Mouse (Mus musculus): ENCODE results near the gene Slc5a11.

The Slc5a11 gene

DNA sequence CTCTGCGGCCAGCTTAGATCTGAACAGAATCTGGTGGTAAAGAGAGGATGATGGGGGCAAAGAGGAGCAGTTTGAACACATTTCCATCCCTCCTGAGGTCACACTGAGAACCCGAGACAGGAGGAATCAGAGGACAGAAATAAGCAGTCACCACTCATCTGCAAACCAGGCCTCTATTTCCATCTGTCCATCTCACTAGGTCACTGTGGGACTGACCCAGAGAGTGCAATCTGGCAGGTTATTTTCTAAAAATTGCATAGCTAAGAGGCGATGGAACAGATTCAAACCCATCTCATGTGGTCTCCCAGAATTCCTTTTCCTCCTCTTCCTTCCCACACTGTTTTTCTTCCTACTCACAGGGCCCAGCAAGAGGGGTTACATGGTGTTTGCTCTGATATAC lies 73.3 kb downstream of the Slc5a11 start:
- DNase-seq = no peak

DNA sequence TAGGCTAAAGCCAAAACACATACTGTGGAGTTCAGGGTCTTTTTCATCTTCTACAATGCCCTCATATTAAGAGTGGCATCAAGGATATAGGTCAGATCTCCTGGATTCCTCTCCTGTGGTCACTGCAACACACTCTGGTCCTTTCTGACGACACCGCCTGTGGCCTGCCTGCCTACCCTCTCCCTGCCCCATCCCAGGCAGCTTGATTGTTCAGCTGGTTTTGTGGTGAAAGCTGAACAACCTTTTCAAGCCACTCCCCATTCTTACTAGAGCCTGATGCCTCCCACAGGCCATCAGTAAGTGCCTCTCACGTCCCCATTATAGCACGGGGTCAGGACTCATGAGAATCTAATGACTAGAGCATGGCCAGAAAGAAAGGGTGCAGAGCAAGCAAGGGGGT lies 74.6 kb downstream of the Slc5a11 start:
- no peak for DNase-seq

DNA sequence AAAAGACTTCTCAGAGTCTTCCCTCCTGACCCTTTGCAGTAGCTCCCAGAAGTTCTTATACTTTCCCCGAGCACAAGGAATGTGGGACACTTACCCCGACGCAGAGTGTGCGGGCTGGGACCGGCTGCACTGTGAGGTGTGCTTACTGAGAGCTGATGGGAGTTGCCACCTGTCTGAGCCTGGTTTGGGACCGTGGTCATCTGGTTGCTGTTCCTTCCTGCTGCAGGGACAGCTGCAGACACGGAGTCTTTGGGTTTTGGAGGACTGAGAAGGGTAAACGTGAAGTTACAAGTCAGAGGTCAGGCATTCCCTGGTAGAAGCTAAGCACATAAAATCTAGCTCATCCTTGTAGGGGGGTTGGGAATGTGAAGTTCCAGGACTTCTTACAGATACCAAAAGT lies 77.4 kb downstream of the Slc5a11 start:
- no peak for DNase-seq

DNA sequence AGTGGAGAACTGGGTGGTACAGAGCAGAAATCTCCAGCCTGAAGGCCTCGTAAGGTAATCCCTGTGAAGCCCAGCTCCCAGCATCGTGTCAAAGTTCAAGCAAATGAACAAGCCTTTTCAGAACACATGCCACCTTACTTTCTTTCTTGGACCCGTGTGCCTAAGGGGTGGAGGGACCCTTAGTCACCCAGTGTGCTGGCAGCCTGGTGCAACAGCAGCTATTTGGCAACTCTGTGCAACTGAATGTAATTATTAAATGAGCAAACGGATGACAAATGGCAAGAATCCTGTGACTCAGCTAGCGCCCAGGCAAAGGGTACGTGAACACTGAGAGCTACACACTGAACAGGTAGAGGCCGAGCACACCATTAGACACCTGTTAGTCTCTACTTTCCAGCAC lies 79.3 kb downstream of the Slc5a11 start:
- DNase-seq = no peak

DNA sequence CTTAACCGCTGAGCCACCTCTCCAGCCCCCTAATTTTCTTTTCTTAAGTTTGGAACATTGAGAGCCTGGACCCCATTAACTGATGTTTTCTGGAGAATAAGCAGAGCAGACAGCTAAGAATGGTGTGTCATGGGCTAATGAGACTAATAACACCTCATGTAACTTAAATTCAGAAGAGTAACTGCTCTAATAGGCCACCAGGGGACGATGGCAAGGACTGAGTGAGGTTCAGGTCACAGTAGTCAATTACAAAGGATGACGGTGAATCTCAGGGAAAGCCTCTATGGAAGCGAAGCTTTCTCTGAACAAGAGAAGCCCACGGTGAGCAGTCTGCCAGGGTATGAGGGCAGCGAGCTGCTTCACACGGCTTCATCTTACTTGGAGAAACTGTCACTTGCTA lies 80.8 kb downstream of the Slc5a11 start:
- no peak for DNase-seq

DNA sequence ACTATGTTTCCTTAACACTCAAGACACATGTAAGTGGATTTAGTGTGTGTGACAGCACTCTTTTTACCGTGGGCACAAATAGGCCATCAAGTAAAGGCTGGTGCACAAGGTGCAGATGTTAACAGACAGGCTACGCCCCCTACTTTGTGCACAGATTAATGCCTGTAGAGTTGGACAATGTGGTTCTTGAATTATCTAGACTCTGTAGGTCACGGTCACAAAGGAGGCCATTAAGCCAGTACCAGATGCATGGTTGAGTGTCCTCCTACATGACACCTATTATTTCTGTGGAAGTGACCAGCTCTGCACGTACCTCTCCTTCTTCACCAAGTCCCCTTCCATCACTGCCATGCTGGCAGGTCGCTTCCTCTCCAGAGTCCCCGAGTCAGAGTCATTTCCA lies 81.5 kb downstream of the Slc5a11 start:
- no peak for DNase-seq

DNA sequence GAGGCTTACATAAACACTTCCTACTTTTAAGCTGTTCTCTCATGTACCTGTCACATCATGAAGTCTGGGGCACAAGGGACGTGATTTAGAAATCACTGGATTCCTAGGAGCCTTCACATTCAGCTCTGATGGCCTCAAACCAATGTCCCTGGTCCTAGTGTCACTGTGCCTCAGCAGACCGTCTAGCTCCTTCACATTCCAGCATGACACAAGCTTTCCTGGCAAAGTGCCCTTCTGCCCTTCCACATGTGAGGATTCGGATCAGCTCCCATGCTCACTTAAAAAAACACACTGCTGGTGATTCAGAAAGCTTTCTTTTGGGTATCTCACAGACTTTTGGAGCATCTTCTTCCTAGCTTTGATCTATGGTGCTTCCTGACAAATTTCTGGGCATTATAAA lies 83.6 kb downstream of the Slc5a11 start:
- DNase-seq = no peak

DNA sequence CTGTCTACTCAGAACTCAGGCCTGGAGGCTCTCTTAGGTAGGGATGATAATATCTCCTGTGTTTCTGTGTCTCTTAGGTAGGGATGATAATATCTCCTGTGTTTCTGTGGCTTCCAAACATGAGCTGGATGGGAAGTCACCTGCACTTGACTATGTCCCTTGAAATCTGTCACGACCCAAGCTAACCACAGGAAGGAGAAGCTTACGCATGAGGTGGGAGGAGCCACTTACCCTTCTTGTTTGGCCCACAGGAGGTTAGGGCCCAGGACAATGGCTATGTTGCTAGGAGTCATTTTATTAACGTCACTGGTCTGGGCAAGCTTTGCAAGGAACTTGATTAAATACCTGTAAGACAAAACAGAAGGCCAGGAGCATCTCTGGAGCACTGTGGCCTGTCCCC lies 85.7 kb downstream of the Slc5a11 start:
- no peak for DNase-seq

DNA sequence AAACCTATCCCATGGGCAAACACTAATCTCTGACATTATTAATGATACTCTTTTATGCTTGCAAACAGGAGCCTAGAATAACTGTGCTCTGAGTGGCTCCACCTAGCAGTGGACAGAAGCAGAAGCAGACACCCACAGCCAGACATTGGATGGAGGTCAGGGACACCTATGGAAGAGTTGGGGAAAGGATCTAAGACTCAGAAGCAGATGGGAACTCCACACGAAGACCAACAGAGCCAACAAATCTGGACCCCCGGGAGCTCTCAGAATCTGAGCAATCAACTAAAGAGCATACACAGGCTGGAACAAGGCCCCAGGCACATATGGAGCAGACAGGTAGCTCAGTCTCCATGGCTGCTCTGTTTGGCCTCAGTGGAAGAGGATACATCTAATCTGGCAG lies 90.8 kb downstream of the Slc5a11 start:
- no peak for DNase-seq

DNA sequence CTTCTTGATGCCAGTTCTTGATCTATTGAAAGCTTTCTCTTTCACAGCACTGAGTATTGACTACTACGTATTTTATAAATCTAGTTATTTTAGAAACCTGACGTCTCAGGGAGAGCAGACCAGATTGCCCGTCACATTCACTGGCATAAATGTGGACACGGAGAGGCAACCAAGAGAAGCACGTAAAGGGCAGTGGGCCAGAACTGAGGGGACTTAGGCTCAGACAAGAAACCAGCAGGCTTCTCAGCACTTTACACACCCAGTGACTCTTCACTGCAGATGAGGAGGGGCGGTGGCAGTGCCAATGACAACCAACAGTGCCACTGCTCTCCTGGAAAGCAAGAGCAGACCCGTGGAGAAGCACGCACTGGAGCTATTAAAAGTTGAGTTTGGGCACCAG lies 92.7 kb downstream of the Slc5a11 start:
- DNase-seq = no peak

DNA sequence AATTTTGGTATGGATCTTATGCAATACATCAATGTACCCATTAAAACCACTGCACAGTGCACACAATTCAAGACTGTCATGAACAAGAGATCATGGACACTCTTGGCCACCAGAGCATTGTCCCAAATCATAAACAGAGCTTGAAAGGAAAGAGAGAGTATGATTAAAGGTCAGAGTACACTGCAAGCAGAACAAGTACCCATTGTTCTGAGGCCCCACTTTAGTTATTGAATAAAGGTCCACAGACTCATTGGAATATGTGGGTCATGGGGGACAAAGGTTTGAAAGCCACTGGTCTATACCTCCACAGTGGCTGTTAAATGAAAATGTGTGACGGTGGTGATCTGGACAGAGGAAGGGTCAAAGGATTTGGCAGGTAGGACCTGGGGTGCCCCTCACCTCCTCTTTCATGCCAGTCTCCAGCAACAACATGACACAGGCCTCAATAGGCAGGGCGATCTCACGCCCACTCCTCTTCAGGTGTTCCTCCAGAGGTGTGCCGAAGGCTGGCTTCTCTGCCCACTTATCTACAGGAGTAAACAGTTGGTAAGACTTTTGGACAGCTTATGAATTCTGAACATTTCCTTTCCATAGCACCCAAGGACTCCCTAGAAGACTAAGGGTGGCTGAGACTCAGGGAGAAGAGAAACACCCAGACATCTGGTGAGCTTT lies 93.4 kb downstream of the Slc5a11 start:
- DNase-seq = no peak

DNA sequence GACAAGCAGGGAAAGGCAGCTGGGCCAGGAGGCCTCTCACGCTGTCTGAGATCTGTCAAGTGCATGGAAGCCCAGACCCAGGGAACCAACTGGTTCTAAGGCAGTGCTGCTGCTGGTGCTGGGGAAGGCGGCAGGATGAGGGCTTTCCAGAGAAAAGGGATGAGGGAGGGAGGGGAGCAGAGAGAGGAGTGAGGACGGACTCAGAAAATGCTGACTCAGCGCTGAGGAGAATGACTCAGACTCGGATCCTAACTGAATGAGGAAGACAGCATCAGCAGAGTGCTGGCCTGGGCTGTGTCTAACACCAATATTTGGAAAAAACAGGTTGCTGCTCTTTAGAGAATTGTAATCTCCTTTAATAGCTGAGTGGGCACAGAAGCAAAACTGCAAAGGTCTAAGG lies 97.3 kb downstream of the Slc5a11 start:
- no peak for DNase-seq

DNA sequence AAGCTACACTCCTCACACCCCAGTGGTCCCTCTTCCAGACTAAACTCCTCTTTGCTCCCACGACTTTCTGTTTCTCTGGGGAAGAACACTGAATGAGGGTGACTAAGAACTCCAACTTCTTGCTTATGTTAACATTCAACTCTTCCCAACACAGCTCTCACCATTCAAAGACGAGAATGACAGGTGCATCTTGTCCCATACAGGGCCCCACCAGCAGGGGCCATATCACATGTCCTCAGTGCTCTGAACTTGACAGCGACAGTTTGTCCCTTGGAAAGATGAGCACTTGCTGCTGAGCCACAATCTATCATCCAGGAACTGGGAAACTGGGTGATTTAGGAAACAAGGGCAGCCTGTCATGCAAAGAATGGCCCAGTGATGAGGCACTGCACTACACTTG lies 98.2 kb downstream of the Slc5a11 start:
- no peak for DNase-seq

DNA sequence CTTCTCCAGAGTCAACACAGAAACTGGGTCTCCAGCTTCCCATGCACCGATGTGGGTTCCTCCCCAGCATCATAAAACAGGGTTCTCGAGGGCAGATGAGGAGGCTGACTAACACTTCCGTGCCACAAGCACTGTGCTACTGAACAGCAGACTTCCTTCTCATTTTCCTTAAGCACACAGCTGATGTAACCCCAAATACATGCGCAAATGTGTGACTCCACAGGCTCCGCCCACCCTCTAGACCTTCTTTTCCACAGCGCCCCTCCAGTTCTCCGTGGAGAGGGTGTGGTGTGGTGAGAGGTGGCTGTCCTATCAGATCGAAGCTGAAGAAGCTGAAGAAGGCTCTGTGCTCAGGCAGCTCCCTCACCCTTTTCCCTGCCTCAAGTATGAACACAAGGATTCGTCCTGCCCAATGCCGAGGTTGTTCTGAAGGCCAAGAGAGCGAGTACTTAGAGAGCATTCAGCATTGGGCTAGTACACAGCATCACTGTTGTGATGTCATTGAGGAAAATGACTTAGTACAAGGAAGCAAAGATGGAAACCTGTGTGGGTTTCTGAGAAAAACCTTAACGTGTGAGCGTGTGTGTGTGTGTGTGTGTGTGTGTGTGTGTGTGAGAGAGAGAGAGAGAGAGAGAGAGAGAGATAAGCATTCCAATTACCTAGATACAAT lies 108.0 kb downstream of the Slc5a11 start:
- no peak for DNase-seq

All from kidney, postnatal 4 days (tissue).